Comparison of ENCODE assay signal across 12 mouse cellular contexts in the genomic region with DNA sequence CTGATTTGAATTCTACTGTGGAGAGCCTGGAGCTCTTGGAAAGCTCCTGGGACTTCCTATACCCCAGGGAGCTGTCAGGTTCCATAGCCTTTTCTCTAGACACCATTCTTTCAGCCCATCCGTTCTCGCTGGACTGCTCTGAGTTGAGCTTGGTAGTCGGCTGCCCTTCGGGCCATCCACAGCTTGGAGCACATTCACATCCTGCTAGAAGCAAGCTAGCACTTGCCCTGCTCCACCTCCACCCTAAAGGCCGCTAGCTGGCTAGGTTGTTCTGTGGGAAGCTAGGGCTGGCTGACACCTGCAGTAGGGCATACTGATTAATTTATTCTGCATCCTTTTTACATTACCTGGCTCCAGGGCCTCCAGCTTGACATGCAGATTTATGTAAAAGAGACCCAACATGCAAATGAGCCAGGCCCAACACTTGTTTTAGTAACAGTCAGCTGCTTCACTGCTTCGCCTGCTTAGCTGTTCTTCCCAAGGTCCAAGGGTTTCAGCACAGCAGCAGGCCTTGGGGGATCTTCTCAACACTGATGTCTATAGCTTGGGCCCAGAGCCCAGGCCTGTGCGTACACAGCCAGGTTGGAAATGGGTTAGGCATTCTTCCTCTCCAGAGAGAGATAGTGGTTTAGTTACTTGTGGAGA. TPM values are rescaled to one million over a fixed set of nuclear protein-coding genes. Genes with fewer than 3 reads are reported as not detected.
DNase-seq lines count a peak whose midpoint lies in the region; ATAC-seq and TF ChIP-seq lines count a peak whose summit lies in the region.
"Had no signal": no experiment of that assay in that cellular context is flagged by ENCODE, and none has a peak within 500 bp of the region (broad histone marks: within the 10 kb centered on the region; RNA-seq: fewer than 3 reads in every experiment).

No protein-coding gene starts in this region.

- H3K36me3 ChIP-seq in kidney, embryonic 15.5 days = no peaks in the 10 kb centered on the region
- H3K36me3 ChIP-seq: liver, embryonic 13.5 days had no signal

- H3K9ac ChIP-seq in kidney, embryonic 15.5 days = no peak overlapping the region
- H3K9ac ChIP-seq: liver, embryonic 13.5 days had no signal

- no peak overlapping the region for H3K4me2 ChIP-seq in kidney, embryonic 15.5 days
- H3K4me2 ChIP-seq: liver, embryonic 13.5 days had no signal

- TF ChIP-seq CTCF in layer of hippocampus, adult 2 months (conservative IDR thresholded peaks at IDR 0.05) = no peak

- WGBS in kidney, embryonic 15.5 days = 69% methylated on average over 7 of the region's 7 CpGs

- H3K4me1 ChIP-seq in kidney, embryonic 15.5 days = peaks cover 20% of the 10 kb centered on the region
- H3K4me1 ChIP-seq: liver, embryonic 13.5 days had no signal

- ATAC-seq in kidney, embryonic 15.5 days (replicated peaks; ENCODE audit: low FRiP score) = no peak
- ATAC-seq in megakaryocyte-erythroid progenitor cell, adult 5-6 weeks (replicated peaks; ENCODE audit: low FRiP score, low TSS enrichment, poor library complexity, severe bottlenecking) = no peak
- ATAC-seq: intestine, postnatal 0 days had no signal

- no peak overlapping the region for H3K4me3 ChIP-seq in layer of hippocampus, adult 2 months
- no peak overlapping the region for H3K4me3 ChIP-seq in kidney, embryonic 15.5 days (replicated peaks)
- H3K4me3 ChIP-seq: liver, embryonic 13.5 days; myocyte had no signal

- no peaks in the 10 kb centered on the region for H3K9me3 ChIP-seq in kidney, embryonic 15.5 days (replicated peaks)
- H3K9me3 ChIP-seq: liver, embryonic 13.5 days had no signal

- intact Hi-C loops in left cerebral cortex, postnatal 36 days (cut with DNase I) = no loop called here

- H3K27ac ChIP-seq in layer of hippocampus, adult 2 months = peak overlapping the region; percentile 72
- no peak overlapping the region for H3K27ac ChIP-seq in kidney, embryonic 15.5 days
- H3K27ac ChIP-seq: liver, embryonic 13.5 days had no signal

- no peak for DNase-seq in layer of hippocampus, adult 2 months (ENCODE audit: low spot score in 2 of 2)
- DNase-seq in layer of hippocampus, postnatal 25 days (ENCODE audit: extremely low spot score in 1 of 2, low spot score in 1 of 2) = no peak
- DNase-seq in A20 (ENCODE audit: low read depth, low spot score) = peak; percentile 63
- DNase-seq in NIH3T3 (ENCODE audit: low read depth) = peak; percentile 36
- DNase-seq in left cerebral cortex, postnatal 36 days (ENCODE audit: low spot score in 2 of 2) = peak; percentile 56 to 67
- DNase-seq: cerebellum, postnatal 36 days; liver, embryonic 13.5 days; thymus, adult 18-20 months had no signal

- H3K27me3 ChIP-seq in kidney, embryonic 15.5 days = peaks cover 13% of the 10 kb centered on the region; the same call in 1 of the 2 replicates

RNA-seq across cellular contexts. Expression of a gene that starts 49.5 kb away (rescaled TPM):
- 10 to 100 TPM; 55.1 to 55.9 TPM for total RNA-seq in layer of hippocampus, adult 2 months (2021)
- 10 to 100 TPM; 48.2 to 53.3 TPM for total RNA-seq in layer of hippocampus, postnatal 25 days (2021)
- total RNA-seq in left cerebral cortex, postnatal 36 days (2021) = 10 to 100 TPM; 52.6 to 55.0 TPM
- 14.1 and 15.5 TPM in 2 replicates for polyA plus RNA-seq in kidney, embryonic 15.5 days (2015; fragmentation: Nextera tagmentation; extraction: Ambion mirVana)
- 16.0 and 35.0 TPM in 2 replicates for total RNA-seq in megakaryocyte-erythroid progenitor cell, adult 5-6 weeks (2014; fragmentation: Nextera tagmentation)
- total RNA-seq in megakaryocyte-erythroid progenitor cell, adult 5-6 weeks (2017) = 24.2 and 25.9 TPM in 2 replicates

Comparison
In these comparisons a context has a peak if more than half of its experiments do, and no peak if none do; other contexts are left out.
1. DNase-seq: peak in A20 (single experiment), NIH3T3 (single experiment) and left cerebral cortex, postnatal 36 days (2 of 2); none in layer of hippocampus, adult 2 months (0 of 2) and layer of hippocampus, postnatal 25 days (0 of 2).